ENCODE assay signal across 16 mouse cellular contexts in the genomic region with DNA sequence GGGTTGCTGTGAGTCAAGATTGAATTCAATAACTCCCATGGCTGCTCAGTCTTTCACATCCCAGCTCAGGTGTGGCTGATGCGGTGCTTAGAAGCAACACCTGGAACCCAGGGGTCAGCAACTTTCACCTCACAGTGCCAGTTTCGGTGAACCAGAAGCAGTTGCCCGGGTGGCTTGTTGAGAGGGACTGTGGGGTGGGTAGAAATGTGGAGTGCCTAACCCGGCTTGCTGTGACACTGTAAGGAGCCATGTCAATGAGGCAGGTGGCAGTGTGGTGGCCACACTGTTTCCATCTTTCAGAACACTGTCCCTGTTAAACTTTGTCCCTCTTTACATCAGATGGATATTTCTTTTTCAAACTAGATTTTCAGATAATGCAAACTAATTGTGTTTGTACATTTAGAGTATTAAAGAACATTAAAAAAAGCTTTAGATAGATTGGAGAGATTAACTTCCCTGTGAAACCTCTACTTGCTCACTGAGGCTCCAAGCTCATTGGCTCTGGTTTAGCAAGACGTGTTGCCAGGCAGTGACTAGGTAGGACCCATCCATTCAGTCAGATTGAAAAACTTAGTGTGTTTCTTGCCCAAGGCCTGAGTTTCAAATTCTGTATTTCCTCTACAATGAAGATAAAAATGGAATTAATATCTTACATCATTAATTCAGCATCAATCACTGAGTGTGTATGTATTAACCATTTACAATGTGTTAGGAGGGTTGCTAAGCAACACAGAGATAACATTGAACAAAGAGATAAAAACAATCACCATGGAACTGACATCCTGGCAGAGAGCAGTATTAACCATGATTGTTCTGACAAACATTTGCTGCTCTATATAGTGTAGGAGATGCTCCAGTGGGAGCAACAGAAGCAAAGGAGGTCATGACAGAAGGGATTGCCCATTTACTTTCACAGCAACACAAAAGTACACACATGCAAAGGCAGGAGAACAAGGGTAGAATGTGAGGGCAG.
"Had no signal": no experiment of that assay in that cellular context is flagged by ENCODE, and none has a peak within 500 bp of the region (broad histone marks: within the 10 kb centered on the region; RNA-seq: fewer than 3 reads in every experiment).

No protein-coding gene starts in this region.

- H3K4me2 ChIP-seq: limb, embryonic 12.5 days; liver, embryonic 13.5 days; lung, embryonic 15.5 days; stomach, embryonic 15.5 days had no signal

- H3K4me3 ChIP-seq: layer of hippocampus, adult 2 months; limb, embryonic 12.5 days; liver, embryonic 13.5 days; lung, embryonic 15.5 days; megakaryocyte, embryonic 14.5 days; stomach, embryonic 15.5 days had no signal

- H3K4me1 ChIP-seq: liver, embryonic 13.5 days; lung, embryonic 15.5 days; megakaryocyte, embryonic 14.5 days; stomach, embryonic 15.5 days had no signal

- H3K27ac ChIP-seq: layer of hippocampus, adult 2 months; limb, embryonic 12.5 days; liver, embryonic 13.5 days; lung, embryonic 15.5 days; macrophage; stomach, embryonic 15.5 days had no signal

- H3K36me3 ChIP-seq: limb, embryonic 12.5 days; liver, embryonic 13.5 days; lung, embryonic 15.5 days; stomach, embryonic 15.5 days had no signal

- H3K9ac ChIP-seq: limb, embryonic 12.5 days; liver, embryonic 13.5 days; liver, postnatal 0 days; lung, embryonic 15.5 days; stomach, embryonic 15.5 days had no signal

- ATAC-seq: liver, postnatal 0 days had no signal

- H3K9me3 ChIP-seq: limb, embryonic 12.5 days; liver, embryonic 13.5 days; lung, embryonic 15.5 days; megakaryocyte, embryonic 14.5 days; stomach, embryonic 15.5 days had no signal

- DNase-seq: kidney, postnatal 10 days; kidney, postnatal 4 days; liver; liver, embryonic 13.5 days; liver, postnatal 0 days; lung, postnatal 14 days; midbrain, embryonic 14.5 days; right cerebral cortex, postnatal 14 days; thymus, adult 2 months; thymus, postnatal 25 days had no signal

- H3K27me3 ChIP-seq: limb, embryonic 12.5 days; liver, embryonic 13.5 days; lung, embryonic 15.5 days; megakaryocyte, embryonic 14.5 days; stomach, embryonic 15.5 days had no signal
